In the genomic region with DNA sequence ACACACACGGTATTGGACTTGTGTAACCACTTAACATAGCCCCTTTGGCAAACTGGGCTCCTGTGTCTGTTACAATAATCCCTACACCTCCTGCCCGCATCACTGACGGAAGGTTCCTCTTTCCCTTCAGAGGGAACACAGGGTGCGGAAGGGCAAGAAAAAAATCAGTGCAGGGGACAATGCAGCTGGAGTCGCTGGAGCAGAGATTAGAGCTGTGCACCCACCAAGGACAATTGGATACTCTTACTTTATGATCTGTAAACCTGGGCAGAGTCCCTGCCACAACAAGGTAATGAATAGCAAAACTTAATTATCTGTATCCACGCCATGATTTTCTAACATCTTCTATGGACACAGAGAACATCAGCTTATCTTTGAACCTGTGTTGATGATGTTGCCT, we compare ENCODE assay signal across 28 mouse cellular contexts.
A peak's percentile ranks its signal among the peaks of the same experiment; 100 is the strongest.
DNase-seq lines count a peak whose midpoint lies in the region; ATAC-seq and TF ChIP-seq lines count a peak whose summit lies in the region.
"Had no signal": no experiment of that assay in that cellular context is flagged by ENCODE, and none has a peak within 500 bp of the region (broad histone marks: within the 10 kb centered on the region; RNA-seq: fewer than 3 reads in every experiment).

No protein-coding gene starts in this region.

- no peaks in the 10 kb centered on the region for H3K27me3 ChIP-seq in kidney, embryonic 14.5 days (ENCODE audit: control insufficient read depth, insufficient read depth, low read length)
- H3K27me3 ChIP-seq in kidney, postnatal 0 days (ENCODE audit: insufficient read depth, low read length), result no peaks in the 10 kb centered on the region
- H3K27me3 ChIP-seq in kidney, adult 2 months (replicated peaks; ENCODE audit: control insufficient read depth, insufficient read depth, low read length), result no peaks in the 10 kb centered on the region
- H3K27me3 ChIP-seq in splenic B cell, adult 2 months (ENCODE audit: control insufficient read depth, insufficient read depth, low read length, poor library complexity, severe bottlenecking), result no peaks in the 10 kb centered on the region
- H3K27me3 ChIP-seq: CH12.LX; embryonic facial prominence, embryonic 12.5 days; embryonic facial prominence, embryonic 15.5 days; heart, embryonic 12.5 days; heart, embryonic 15.5 days; hindbrain, embryonic 13.5 days; intestine, embryonic 15.5 days had no signal

- TF ChIP-seq CTCF in kidney, postnatal 0 days (IDR thresholded peaks at IDR 0.05; ENCODE audit: low read depth), result no peak
- no peak for TF ChIP-seq CTCF in kidney, adult 2 months (conservative IDR thresholded peaks at IDR 0.05; ENCODE audit: insufficient read depth, insufficient read length, low read depth, low read length)

- 39% methylated on average over 6 of the region's 6 CpGs for WGBS in kidney, embryonic 14.5 days
- WGBS in kidney, postnatal 0 days, result 62% methylated on average over 6 of the region's 6 CpGs
- 64% methylated on average over 6 of the region's 6 CpGs for WGBS in kidney, adult 2 months

- H3K27ac ChIP-seq in kidney, embryonic 14.5 days (ENCODE audit: low read depth, low read length), result no peak overlapping the region
- H3K27ac ChIP-seq in kidney, postnatal 0 days, result no peak overlapping the region
- no peak overlapping the region for H3K27ac ChIP-seq in kidney, adult 2 months (ENCODE audit: insufficient read depth, low read depth, low read length)
- H3K27ac ChIP-seq: embryonic facial prominence, embryonic 12.5 days; embryonic facial prominence, embryonic 15.5 days; heart, embryonic 15.5 days; hindbrain, embryonic 10.5 days; hindbrain, embryonic 13.5 days; intestine, embryonic 15.5 days had no signal

- H3K9me3 ChIP-seq in kidney, embryonic 14.5 days (ENCODE audit: control insufficient read depth, low read length), result no peaks in the 10 kb centered on the region
- H3K9me3 ChIP-seq in kidney, postnatal 0 days (replicated peaks; ENCODE audit: low read length), result no peaks in the 10 kb centered on the region
- H3K9me3 ChIP-seq: embryonic facial prominence, embryonic 12.5 days; embryonic facial prominence, embryonic 15.5 days; G1E; heart, embryonic 12.5 days; heart, embryonic 15.5 days; hindbrain, embryonic 10.5 days; hindbrain, embryonic 13.5 days; intestine, embryonic 15.5 days had no signal

- DNase-seq in heart, adult 18-20 months, result peak; percentile 24 to 29
- no peak for DNase-seq in heart, postnatal 36 days
- no peak for DNase-seq in kidney, postnatal 14 days
- peak; percentile 84 for DNase-seq in kidney, postnatal 0 days (ENCODE audit: low spot score)
- DNase-seq in kidney, adult 2 months, result no peak
- peak; percentile 35 for DNase-seq in splenic B cell, adult 2 months (ENCODE audit: low read depth, low spot score)
- DNase-seq in frontal cortex, adult 2 months (ENCODE audit: extremely low spot score in 1 of 2, low spot score in 1 of 2), result no peak
- DNase-seq: adrenal gland, postnatal 10 days; adrenal gland, postnatal 36 days; cerebellum, adult 11 months; cerebellum, adult 2 months; cerebellum, adult 9-11 months; cerebellum, postnatal 25 days; forebrain, postnatal 0 days; gastrocnemius, postnatal 10 days had no signal

- TF ChIP-seq POLR2A in kidney, adult 2 months (IDR thresholded peaks at IDR 0.05; ENCODE audit: low read depth, low read length), result no peak

- 0 out of 2 replicates have a peak, but pooled peaks cover 3% of the 10 kb centered on the region for H3K4me1 ChIP-seq in kidney, embryonic 14.5 days (ENCODE audit: control insufficient read depth, insufficient read depth, low read length)
- no peaks in the 10 kb centered on the region for H3K4me1 ChIP-seq in kidney, postnatal 0 days (replicated peaks; ENCODE audit: insufficient read depth, low read length)
- H3K4me1 ChIP-seq in kidney, adult 2 months (ENCODE audit: control insufficient read depth, insufficient read depth, low read length), result no peaks in the 10 kb centered on the region
- H3K4me1 ChIP-seq: embryonic facial prominence, embryonic 15.5 days; heart, embryonic 15.5 days; hindbrain, embryonic 13.5 days had no signal

- no peak overlapping the region for H3K4me2 ChIP-seq in kidney, embryonic 14.5 days (replicated peaks; ENCODE audit: low read depth, low read length)
- H3K4me2 ChIP-seq in kidney, postnatal 0 days (ENCODE audit: low read length), result no peak overlapping the region
- H3K4me2 ChIP-seq: embryonic facial prominence, embryonic 12.5 days; embryonic facial prominence, embryonic 15.5 days; heart, embryonic 12.5 days; heart, embryonic 15.5 days; hindbrain, embryonic 13.5 days; intestine, embryonic 15.5 days had no signal

- peak; percentile 88 for ATAC-seq in kidney, embryonic 14.5 days (ENCODE audit: low FRiP score, low TSS enrichment)
- ATAC-seq in kidney, postnatal 0 days (replicated peaks; ENCODE audit: low FRiP score, low read depth), result peak; percentile 78
- ATAC-seq: forebrain, embryonic 14.5 days; forebrain, postnatal 0 days; hindbrain, embryonic 16.5 days; intestine, embryonic 15.5 days; Patski had no signal

- H3K9ac ChIP-seq in kidney, embryonic 14.5 days (ENCODE audit: low read depth, low read length), result no peak overlapping the region
- H3K9ac ChIP-seq in kidney, postnatal 0 days (ENCODE audit: low read depth, low read length), result no peak overlapping the region
- H3K9ac ChIP-seq: embryonic facial prominence, embryonic 12.5 days; embryonic facial prominence, embryonic 15.5 days; forebrain, postnatal 0 days; heart, embryonic 12.5 days; heart, embryonic 15.5 days; hindbrain, embryonic 13.5 days; intestine, embryonic 15.5 days had no signal

- H3K4me3 ChIP-seq in kidney, embryonic 14.5 days (ENCODE audit: low read length), result no peak overlapping the region
- no peak overlapping the region for H3K4me3 ChIP-seq in kidney, postnatal 0 days (replicated peaks; ENCODE audit: low read depth, low read length)
- H3K4me3 ChIP-seq in kidney, adult 2 months (ENCODE audit: insufficient read depth, low read depth, low read length), result no peak overlapping the region
- H3K4me3 ChIP-seq: embryonic facial prominence, embryonic 12.5 days; embryonic facial prominence, embryonic 15.5 days; heart, embryonic 12.5 days; heart, embryonic 15.5 days; hindbrain, embryonic 10.5 days; hindbrain, embryonic 13.5 days; intestine, embryonic 15.5 days had no signal

- intact Hi-C loops in heart, postnatal 36 days (cut with DNase I), result no loop called here

- no peaks in the 10 kb centered on the region for H3K36me3 ChIP-seq in kidney, embryonic 14.5 days (ENCODE audit: control insufficient read depth, insufficient read depth, low read length)
- no peaks in the 10 kb centered on the region for H3K36me3 ChIP-seq in kidney, postnatal 0 days (ENCODE audit: insufficient read depth, low read length)
- H3K36me3 ChIP-seq in kidney, adult 2 months (ENCODE audit: control insufficient read depth, insufficient read depth, low read length), result no peaks in the 10 kb centered on the region
- no peaks in the 10 kb centered on the region for H3K36me3 ChIP-seq in splenic B cell, adult 2 months (ENCODE audit: control insufficient read depth, insufficient read depth, low read length, poor library complexity, severe bottlenecking)
- H3K36me3 ChIP-seq: embryonic facial prominence, embryonic 12.5 days; embryonic facial prominence, embryonic 15.5 days; G1E; heart, embryonic 12.5 days; heart, embryonic 15.5 days; hindbrain, embryonic 10.5 days; hindbrain, embryonic 13.5 days; intestine, embryonic 15.5 days had no signal

Comparison
In these comparisons a context has a peak if more than half of its experiments do, and no peak if none do; other contexts are left out.
1. DNase-seq: peak in heart, adult 18-20 months (2 of 2), kidney, postnatal 0 days (single experiment) and splenic B cell, adult 2 months (single experiment); none in heart, postnatal 36 days (0 of 2), kidney, postnatal 14 days (single experiment), kidney, adult 2 months (single experiment) and frontal cortex, adult 2 months (0 of 2).